Comparison of ENCODE assay signal across 10 mouse cellular contexts in genomic region chr5:134541640-134542039, GRCm38 (mm10). TPM values are rescaled to one million over a fixed set of nuclear protein-coding genes. Genes with fewer than 3 reads are reported as not detected.
DNase-seq lines count a peak whose midpoint lies in the region; ATAC-seq lines count a peak whose summit lies in the region.
"Had no signal": no experiment of that assay in that cellular context is flagged by ENCODE, and none has a peak within 500 bp of the region (broad histone marks: within the 10 kb centered on the region; RNA-seq: fewer than 3 reads in every experiment).

No protein-coding gene starts in this region.

- no peaks in the 10 kb centered on the region for H3K27me3 ChIP-seq in lung, embryonic 16.5 days (ENCODE audit: control insufficient read depth, insufficient read depth, low read depth, low read length)
- H3K27me3 ChIP-seq in midbrain, embryonic 14.5 days (ENCODE audit: control insufficient read depth, insufficient read depth, low read length) = no peaks in the 10 kb centered on the region
- H3K27me3 ChIP-seq: neural tube, embryonic 13.5 days had no signal

- ATAC-seq in lung, embryonic 16.5 days (ENCODE audit: low read depth) = peak; percentile 86
- no peak for ATAC-seq in midbrain, embryonic 14.5 days (ENCODE audit: low FRiP score, low TSS enrichment)

- WGBS in lung, embryonic 16.5 days = 21% methylated on average over 7 of the region's 7 CpGs
- WGBS in midbrain, embryonic 14.5 days = 29% methylated on average over 7 of the region's 7 CpGs

- H3K36me3 ChIP-seq in lung, embryonic 16.5 days (ENCODE audit: control insufficient read depth, insufficient read depth, low read length) = peaks cover 3% of the 10 kb centered on the region; the same call in 1 of the 2 replicates
- H3K36me3 ChIP-seq in midbrain, embryonic 14.5 days (ENCODE audit: control insufficient read depth, insufficient read depth, low read length) = peaks cover 18% of the 10 kb centered on the region; the same call in 1 of the 2 replicates

- H3K9me3 ChIP-seq in lung, embryonic 16.5 days (ENCODE audit: control insufficient read depth, low read length) = no peaks in the 10 kb centered on the region
- H3K9me3 ChIP-seq in midbrain, embryonic 14.5 days (ENCODE audit: control insufficient read depth, low read length) = no peaks in the 10 kb centered on the region
- H3K9me3 ChIP-seq: neural tube, embryonic 13.5 days had no signal

- peak; percentile 70 for DNase-seq in adrenal gland, postnatal 10 days
- DNase-seq in embryo, embryonic 9.5 days (ENCODE audit: extremely low spot score) = peak; percentile 51
- peak; percentile 77 for DNase-seq in heart, postnatal 4 days
- no peak for DNase-seq in layer of hippocampus, adult 11-12 months (ENCODE audit: low spot score)
- no peak for DNase-seq in left cerebral cortex, adult 9 months (ENCODE audit: low spot score in 2 of 2)
- DNase-seq in midbrain, embryonic 14.5 days = no peak
- DNase-seq in layer of hippocampus, adult 18-20 months (ENCODE audit: low spot score in 2 of 2) = no peak

- H3K4me3 ChIP-seq in lung, embryonic 16.5 days (ENCODE audit: low read length) = no peak overlapping the region
- H3K4me3 ChIP-seq in midbrain, embryonic 14.5 days (replicated peaks; ENCODE audit: low read depth, low read length) = no peak overlapping the region
- H3K4me3 ChIP-seq: neural tube, embryonic 13.5 days had no signal

- peak overlapping the region; percentile 88 for H3K27ac ChIP-seq in lung, embryonic 16.5 days (ENCODE audit: low read length)
- no peak overlapping the region for H3K27ac ChIP-seq in midbrain, embryonic 14.5 days (replicated peaks; ENCODE audit: low read depth, low read length)

- no peak overlapping the region for H3K4me2 ChIP-seq in lung, embryonic 16.5 days (ENCODE audit: low read depth, low read length)
- no peak overlapping the region for H3K4me2 ChIP-seq in midbrain, embryonic 14.5 days (ENCODE audit: low read length)
- H3K4me2 ChIP-seq: neural tube, embryonic 13.5 days had no signal

- no peak overlapping the region for H3K9ac ChIP-seq in lung, embryonic 16.5 days (ENCODE audit: low read length)
- H3K9ac ChIP-seq in midbrain, embryonic 14.5 days (replicated peaks; ENCODE audit: low read length) = no peak overlapping the region

- peaks cover 36% of the 10 kb centered on the region for H3K4me1 ChIP-seq in lung, embryonic 16.5 days (replicated peaks; ENCODE audit: control insufficient read depth, insufficient read depth, low read length)
- H3K4me1 ChIP-seq in midbrain, embryonic 14.5 days (ENCODE audit: control insufficient read depth, insufficient read depth, low read length) = 0 out of 2 replicates have a peak, but pooled peaks cover 6% of the 10 kb centered on the region

RNA-seq across cellular contexts. Expression of gene Clip2, which starts 10.6 kb away (rescaled TPM):
- total RNA-seq in adrenal gland, postnatal 10 days (2021) = 10 to 100 TPM; 21.8 to 24.1 TPM
- total RNA-seq in heart, postnatal 4 days (2021) = 10 to 100 TPM; 13.0 to 14.2 TPM
- polyA plus RNA-seq in lung, embryonic 16.5 days (2015; fragmentation: Nextera tagmentation; extraction: Ambion mirVana) = 4.6 and 4.7 TPM in 2 replicates
- polyA plus RNA-seq in midbrain, embryonic 14.5 days (2014; fragmentation: Nextera tagmentation; extraction: Ambion mirVana) = 18.2 and 19.3 TPM in 2 replicates
- 100 to 1,000 TPM; 106 to 107 TPM for total RNA-seq in layer of hippocampus, adult 18-20 months (2021)

RNA-seq across cellular contexts. Expression of gene Syna, which starts 18.3 kb away (rescaled TPM):
- total RNA-seq in adrenal gland, postnatal 10 days (2021) = not detected
- not detected for total RNA-seq in heart, postnatal 4 days (2021)
- polyA plus RNA-seq in lung, embryonic 16.5 days (2015; fragmentation: Nextera tagmentation; extraction: Ambion mirVana) = 0.20 and 0.23 TPM in 2 replicates
- polyA plus RNA-seq in midbrain, embryonic 14.5 days (2014; fragmentation: Nextera tagmentation; extraction: Ambion mirVana) = 0.11 and 0.24 TPM in 2 replicates
- 1 to 10 TPM; 3.8 to 4.3 TPM for total RNA-seq in layer of hippocampus, adult 18-20 months (2021)
- total RNA-seq: gastrocnemius, postnatal 4 days had no signal

RNA-seq across cellular contexts. Expression of gene Rfc2, which starts 39.5 kb away (rescaled TPM):
- 10 to 100 TPM; 51.1 to 56.7 TPM for total RNA-seq in adrenal gland, postnatal 10 days (2021)
- total RNA-seq in heart, postnatal 4 days (2021) = 10 to 100 TPM; 75.2 to 78.2 TPM
- polyA plus RNA-seq in lung, embryonic 16.5 days (2015; fragmentation: Nextera tagmentation; extraction: Ambion mirVana) = 255 and 270 TPM in 2 replicates
- polyA plus RNA-seq in midbrain, embryonic 14.5 days (2014; fragmentation: Nextera tagmentation; extraction: Ambion mirVana) = 165 and 191 TPM in 2 replicates
- 10 to 100 TPM; 49.3 to 57.6 TPM for total RNA-seq in layer of hippocampus, adult 18-20 months (2021)

Comparison
In these comparisons a context has a peak if more than half of its experiments do, and no peak if none do; other contexts are left out.
1. DNase-seq: peak in adrenal gland, postnatal 10 days (single experiment), embryo, embryonic 9.5 days (single experiment) and heart, postnatal 4 days (single experiment); none in layer of hippocampus, adult 11-12 months (single experiment), left cerebral cortex, adult 9 months (0 of 2), midbrain, embryonic 14.5 days (single experiment) and layer of hippocampus, adult 18-20 months (0 of 2).
2. RNA of gene Clip2, which starts 10.6 kb away (total RNA-seq): 106 to 107 TPM in layer of hippocampus, adult 18-20 months; 21.8 to 24.1 TPM in adrenal gland, postnatal 10 days and 13.0 to 14.2 TPM in heart, postnatal 4 days; every median in the first group is over 4 times any median in the second.
3. RNA of gene Syna, which starts 18.3 kb away (total RNA-seq): 3.8 to 4.3 TPM in layer of hippocampus, adult 18-20 months; not detected in adrenal gland, postnatal 10 days and not detected in heart, postnatal 4 days; every median in the first group is over 4 times any median in the second.